Mouse (Mus musculus): ENCODE results near the gene H3f3a. TPM values are rescaled to one million over a fixed set of nuclear protein-coding genes. Genes with fewer than 3 reads are reported as not detected.

Gene H3f3a
- polyA plus RNA-seq, 1 experiment from 2014 or later, result 1,306 TPM

GRCm38 (mm10) chr1:180780291-180780690, 33.5 kb downstream of the H3f3a start:
- H3K27ac ChIP-seq (ENCODE audit: low read depth), result no peak overlapping the region
- no peaks in the 10 kb centered on the region for H3K36me3 ChIP-seq (replicated peaks; ENCODE audit: insufficient read depth, low read length)
- H3K4me3 ChIP-seq (ENCODE audit: low read depth, low read length), result no peak overlapping the region
- no peak overlapping the region for H3K4me2 ChIP-seq (ENCODE audit: low read depth, low read length)
- DNase-seq, result no peak
- TF ChIP-seq EP300 (IDR thresholded peaks at IDR 0.05; ENCODE audit: low read depth), result no peak
- TF ChIP-seq CTCF (IDR thresholded peaks at IDR 0.05; ENCODE audit: low read depth), result no peak
- 69% methylated on average over 8 of the region's 8 CpGs for WGBS (ENCODE audit: insufficient replicate concordance)
- H3K27me3 ChIP-seq (ENCODE audit: insufficient read depth, low read length), result no peaks in the 10 kb centered on the region
- H3K9me3 ChIP-seq (ENCODE audit: low read length), result no peaks in the 10 kb centered on the region
- H3K9ac ChIP-seq (replicated peaks), result no peak overlapping the region
- peaks cover 16% of the 10 kb centered on the region for H3K4me1 ChIP-seq (ENCODE audit: insufficient read depth)
- ATAC-seq, result no peak

- H3K36me3 ChIP-seq (replicated peaks; ENCODE audit: insufficient read depth, low read length), result no peaks in the 10 kb centered on the region
- H3K4me3 ChIP-seq (ENCODE audit: low read depth, low read length), result no peak overlapping the region
- DNase-seq, result no peak
- H3K4me1 ChIP-seq (ENCODE audit: insufficient read depth), result peaks cover 16% of the 10 kb centered on the region
- H3K4me2 ChIP-seq (ENCODE audit: low read depth, low read length), result 0 out of 2 replicates have a peak overlapping the region, but pooled peaks have one; percentile 96
- no peak overlapping the region for H3K9ac ChIP-seq (replicated peaks)
- no peak for ATAC-seq
- WGBS (ENCODE audit: insufficient replicate concordance), result 78% methylated on average over 10 of the region's 10 CpGs
- 0 out of 2 replicates have a peak, but pooled peaks cover 2% of the 10 kb centered on the region for H3K9me3 ChIP-seq (ENCODE audit: low read length)
- TF ChIP-seq EP300 (IDR thresholded peaks at IDR 0.05; ENCODE audit: low read depth) (no peak), CTCF (IDR thresholded peaks at IDR 0.05; ENCODE audit: low read depth) (no peak)
- H3K27me3 ChIP-seq (ENCODE audit: insufficient read depth, low read length), result no peaks in the 10 kb centered on the region
- no peak overlapping the region for H3K27ac ChIP-seq (ENCODE audit: low read depth)
Observed at GRCm38 (mm10) chr1:180778941-180779340, 34.8 kb downstream of the H3f3a start.

GRCm38 (mm10) chr1:180778403-180778754, 35.4 kb downstream of the H3f3a start:
- ATAC-seq, result no peak
- peak overlapping the region; percentile 98 for H3K27ac ChIP-seq (ENCODE audit: low read depth)
- peak overlapping the region; percentile 96 for H3K4me2 ChIP-seq (ENCODE audit: low read depth, low read length)
- H3K9me3 ChIP-seq (ENCODE audit: low read length), result 0 out of 2 replicates have a peak, but pooled peaks cover 2% of the 10 kb centered on the region
- DNase-seq, result no peak
- TF ChIP-seq EP300 (IDR thresholded peaks at IDR 0.05; ENCODE audit: low read depth) (no peak), CTCF (IDR thresholded peaks at IDR 0.05; ENCODE audit: low read depth) (no peak)
- no peaks in the 10 kb centered on the region for H3K27me3 ChIP-seq (ENCODE audit: insufficient read depth, low read length)
- peak overlapping the region; percentile 66 for H3K4me3 ChIP-seq (ENCODE audit: low read depth, low read length)
- H3K9ac ChIP-seq (replicated peaks), result peak overlapping the region; percentile 80
- WGBS (ENCODE audit: insufficient replicate concordance), result 6% methylated on average over 13 of the region's 13 CpGs
- peaks cover 16% of the 10 kb centered on the region for H3K4me1 ChIP-seq (ENCODE audit: insufficient read depth)
- H3K36me3 ChIP-seq (replicated peaks; ENCODE audit: insufficient read depth, low read length), result no peaks in the 10 kb centered on the region

GRCm38 (mm10) chr1:180777660-180778402, 35.9 kb downstream of the H3f3a start:
- Histone ChIP-seq H3K27ac (ENCODE audit: low read depth) (peak overlapping the region; percentile 98), H3K4me3 (ENCODE audit: low read depth, low read length) (peak overlapping the region; percentile 66), H3K9me3 (ENCODE audit: low read length) (0 out of 2 replicates have a peak, but pooled peaks cover 2% of the 10 kb centered on the region), H3K4me1 (ENCODE audit: insufficient read depth) (peaks cover 16% of the 10 kb centered on the region), H3K4me2 (ENCODE audit: low read depth, low read length) (peak overlapping the region; percentile 96), H3K36me3 (replicated peaks; ENCODE audit: insufficient read depth, low read length) (no peaks in the 10 kb centered on the region), H3K9ac (replicated peaks) (peak overlapping the region; percentile 80), H3K27me3 (ENCODE audit: insufficient read depth, low read length) (no peaks in the 10 kb centered on the region)
- ATAC-seq, result peak; percentile 90
- DNase-seq, result peak; percentile 90
- WGBS (ENCODE audit: insufficient replicate concordance), result under 1% methylated on average over 56 of the region's 56 CpGs
- no peak for TF ChIP-seq EP300 (IDR thresholded peaks at IDR 0.05; ENCODE audit: low read depth)
- TF ChIP-seq CTCF (IDR thresholded peaks at IDR 0.05; ENCODE audit: low read depth), result peak; percentile 66

- no peaks in the 10 kb centered on the region for H3K27me3 ChIP-seq (ENCODE audit: insufficient read depth, low read length)
- H3K4me2 ChIP-seq (ENCODE audit: low read depth, low read length), result peak overlapping the region; percentile 96
- DNase-seq (no peak), ATAC-seq (peak; percentile 7; the same call in 1 of the 2 replicates)
- 0 out of 2 replicates have a peak, but pooled peaks cover 2% of the 10 kb centered on the region for H3K9me3 ChIP-seq (ENCODE audit: low read length)
- no peaks in the 10 kb centered on the region for H3K36me3 ChIP-seq (replicated peaks; ENCODE audit: insufficient read depth, low read length)
- WGBS (ENCODE audit: insufficient replicate concordance), result 5% methylated on average over 10 of the region's 10 CpGs
- H3K27ac ChIP-seq (ENCODE audit: low read depth), result peak overlapping the region; percentile 98
- H3K4me1 ChIP-seq (ENCODE audit: insufficient read depth), result peaks cover 16% of the 10 kb centered on the region
- H3K4me3 ChIP-seq (ENCODE audit: low read depth, low read length), result peak overlapping the region; percentile 66
- TF ChIP-seq EP300 (IDR thresholded peaks at IDR 0.05; ENCODE audit: low read depth) (no peak), CTCF (IDR thresholded peaks at IDR 0.05; ENCODE audit: low read depth) (no peak)
- peak overlapping the region; percentile 80 for H3K9ac ChIP-seq (replicated peaks)
Observed at GRCm38 (mm10) chr1:180777289-180777659, 36.5 kb downstream of the H3f3a start.

- WGBS (ENCODE audit: insufficient replicate concordance), result 73% methylated on average over 6 of the region's 6 CpGs
- Histone ChIP-seq H3K27ac (ENCODE audit: low read depth) (no peak overlapping the region), H3K27me3 (ENCODE audit: insufficient read depth, low read length) (no peaks in the 10 kb centered on the region)
Observed at GRCm38 (mm10) chr1:180776494-180776893, 37.2 kb downstream of the H3f3a start.

More at GRCm38 (mm10) chr1:180776494-180776893, 37.2 kb downstream of the H3f3a start:
- DNase-seq, result no peak
- Histone ChIP-seq H3K4me3 (ENCODE audit: low read depth, low read length) (no peak overlapping the region), H3K4me1 (ENCODE audit: insufficient read depth) (peaks cover 18% of the 10 kb centered on the region), H3K36me3 (replicated peaks; ENCODE audit: insufficient read depth, low read length) (no peaks in the 10 kb centered on the region), H3K4me2 (ENCODE audit: low read depth, low read length) (no peak overlapping the region), H3K9ac (replicated peaks) (no peak overlapping the region), H3K9me3 (ENCODE audit: low read length) (0 out of 2 replicates have a peak, but pooled peaks cover 2% of the 10 kb centered on the region)
- ATAC-seq, result no peak
- no peak for TF ChIP-seq CTCF (IDR thresholded peaks at IDR 0.05; ENCODE audit: low read depth)
- TF ChIP-seq EP300 (IDR thresholded peaks at IDR 0.05; ENCODE audit: low read depth), result no peak
